Mouse (Mus musculus) G1E (cell line): ENCODE data around the gene Vwa3b.

Experiments
- CTCF ChIP-seq: IDR thresholded peaks from 2 replicates; pipeline ENCODE4 v1.5.1; 2012; ENCODE audit warnings: low read depth, low read length, inconsistent platforms, mixed read lengths
- GATA1 ChIP-seq: IDR thresholded peaks from 2 replicates; pipeline ENCODE4 v1.6.1; 2012; ENCODE audit warnings: borderline replicate concordance, low read length, inconsistent platforms, mixed read lengths
- POLR2AphosphoS5 ChIP-seq: IDR thresholded peaks from 2 replicates; pipeline ENCODE4 v1.6.1; 2012; ENCODE audit warnings: low read depth, low read length, inconsistent platforms; ENCODE audit not compliant: insufficient replicate concordance
- TAL1 ChIP-seq: conservative IDR thresholded peaks from 2 replicates; pipeline ENCODE4 v1.6.1; 2012; ENCODE audit warnings: low read depth, low read length, inconsistent platforms, mixed read lengths

DNA sequence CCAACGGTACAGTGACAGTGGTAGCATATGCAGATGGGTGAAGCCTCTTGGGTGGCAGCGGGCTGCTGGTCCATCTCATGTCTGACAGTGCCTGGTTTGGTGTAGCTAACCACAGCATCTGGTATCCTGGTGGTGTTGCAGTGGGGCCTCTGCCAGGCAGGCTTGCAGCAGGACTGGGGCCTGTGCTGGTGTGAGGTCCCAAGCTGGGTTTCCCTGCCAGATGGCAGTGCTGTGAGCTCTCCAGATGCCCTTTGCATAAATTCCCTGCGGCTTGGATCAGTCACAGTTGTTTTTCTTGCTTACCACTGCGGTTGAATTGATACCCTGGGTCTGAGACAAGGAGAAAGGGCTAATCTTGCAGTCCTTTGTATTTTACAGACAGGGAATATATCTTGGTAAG is 95.9 kb downstream of the Vwa3b start:
- TF ChIP-seq CTCF: no peak
- no peak for TF ChIP-seq POLR2AphosphoS5
- no peak for TF ChIP-seq TAL1
- TF ChIP-seq GATA1: no peak
